In the genomic region with DNA sequence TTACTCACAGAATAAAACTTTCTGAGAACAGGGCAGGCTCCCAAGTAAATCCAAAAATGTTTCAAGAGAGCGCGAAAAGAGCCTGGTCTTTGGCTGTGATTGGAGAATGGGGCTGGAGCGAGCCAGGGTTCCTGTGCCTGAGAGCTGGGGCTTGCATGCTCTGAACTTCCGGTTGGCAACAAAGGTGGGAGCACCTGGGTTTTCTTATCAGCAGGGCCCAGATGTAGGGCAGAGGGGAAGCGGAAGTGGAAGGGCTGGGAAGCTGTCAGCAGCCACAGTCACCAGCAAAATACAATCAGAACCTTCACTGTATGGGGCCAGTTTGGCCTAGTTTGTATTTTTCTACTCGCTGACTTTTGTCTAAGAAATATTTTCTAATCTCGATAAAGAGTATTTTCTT, we compare ENCODE assay signal across 11 mouse cellular contexts.
DNase-seq lines count a peak whose midpoint lies in the region; ATAC-seq lines count a peak whose summit lies in the region.
"Had no signal": no experiment of that assay in that cellular context is flagged by ENCODE, and none has a peak within 500 bp of the region (broad histone marks: within the 10 kb centered on the region; RNA-seq: fewer than 3 reads in every experiment).

No protein-coding gene starts in this region.

- H3K27ac ChIP-seq in kidney, embryonic 16.5 days (ENCODE audit: low read length), result no peak overlapping the region

- DNase-seq in kidney, adult 18-20 months, result peak; percentile 28
- peak; percentile 41 for DNase-seq in kidney, adult 9 months
- DNase-seq in thymus, postnatal 10 days (ENCODE audit: low spot score in 2 of 2), result peak; percentile 72 to 74
- no peak for DNase-seq in frontal cortex, adult 2 months (ENCODE audit: extremely low spot score in 1 of 2, low spot score in 1 of 2)
- DNase-seq: lung, embryonic 14.5 days had no signal

- no peaks in the 10 kb centered on the region for H3K36me3 ChIP-seq in kidney, embryonic 16.5 days (ENCODE audit: insufficient read depth, low read length)

- WGBS in kidney, embryonic 16.5 days, result 77% methylated on average over 7 of the region's 7 CpGs

- H3K4me2 ChIP-seq in kidney, embryonic 16.5 days (replicated peaks; ENCODE audit: low read depth, low read length), result no peak overlapping the region
- H3K4me2 ChIP-seq: lung, embryonic 14.5 days had no signal

- no peak overlapping the region for H3K4me3 ChIP-seq in kidney, embryonic 16.5 days (ENCODE audit: low read length)

- no peaks in the 10 kb centered on the region for H3K27me3 ChIP-seq in kidney, embryonic 16.5 days (ENCODE audit: insufficient read depth, low read length)

- no peaks in the 10 kb centered on the region for H3K4me1 ChIP-seq in kidney, embryonic 16.5 days (ENCODE audit: insufficient read depth, low read length)

- H3K9me3 ChIP-seq in kidney, embryonic 16.5 days (ENCODE audit: low read length), result no peaks in the 10 kb centered on the region

- H3K9ac ChIP-seq in kidney, embryonic 16.5 days (replicated peaks; ENCODE audit: low read length), result no peak overlapping the region
- H3K9ac ChIP-seq: lung, embryonic 14.5 days had no signal

- ATAC-seq in kidney, embryonic 16.5 days (ENCODE audit: low FRiP score, low TSS enrichment), result no peak
- ATAC-seq in common myeloid progenitor, adult 5-6 weeks (replicated peaks; ENCODE audit: low read depth, poor library complexity, severe bottlenecking), result peak; percentile 47; the same call in 1 of the 2 replicates
- ATAC-seq in activated CD4-positive, CD25-positive, alpha-beta regulatory T cell, adult 4 months, result no peak
- no peak for ATAC-seq in erythroblast, adult 5-6 weeks (replicated peaks; ENCODE audit: low FRiP score, poor library complexity, severe bottlenecking)
- ATAC-seq: forebrain, embryonic 14.5 days; hindbrain, embryonic 16.5 days had no signal

Comparison
In these comparisons a context has a peak if more than half of its experiments do, and no peak if none do; other contexts are left out.
1. DNase-seq: peak in kidney, adult 18-20 months (single experiment), kidney, adult 9 months (single experiment) and thymus, postnatal 10 days (2 of 2); none in frontal cortex, adult 2 months (0 of 2).